Mouse (Mus musculus) liver, embryonic 12.5 days (tissue): ENCODE results near the gene Il19. TPM values are rescaled to one million over a fixed set of nuclear protein-coding genes. Genes with fewer than 3 reads are reported as not detected.

Experiments used
- ATAC-seq: fragments of 200-750 bp; cut with Nextera tagmentation; 2 replicates; pipeline ENCODE4 v1.8.0; 2017; ENCODE audit warnings: moderate number of reproducible peaks, mild to moderate bottlenecking, moderate library complexity
- H3K27ac ChIP-seq: fragments of 300-500 bp; sonication (generic); 2 replicates; pipeline ENCODE4 v1.5.1; 2016; ENCODE audit warnings: mild to moderate bottlenecking
- H3K27me3 ChIP-seq: fragments of 300-500 bp; sonication (generic); replicated peaks from 2 replicates; pipeline ENCODE4 v1.6.1; 2016; ENCODE audit warnings: mild to moderate bottlenecking, moderate library complexity
- H3K36me3 ChIP-seq: fragments of 300-500 bp; sonication (generic); 2 replicates; pipeline ENCODE4 v1.6.1; 2016; ENCODE audit warnings: mild to moderate bottlenecking, moderate library complexity
- H3K4me1 ChIP-seq: fragments of 300-500 bp; sonication (generic); 2 replicates; pipeline ENCODE4 v1.6.1; 2016
- H3K4me2 ChIP-seq: fragments of 300-500 bp; sonication (generic); 2 replicates; pipeline ENCODE4 v1.6.1; 2016; ENCODE audit warnings: mild to moderate bottlenecking, moderate library complexity
- H3K4me3 ChIP-seq: fragments of 300-500 bp; sonication (generic); 2 replicates; pipeline ENCODE4 v1.5.1; 2016; ENCODE audit warnings: mild to moderate bottlenecking, moderate library complexity
- H3K9ac ChIP-seq: fragments of 300-500 bp; sonication (generic); 2 replicates; pipeline ENCODE4 v1.6.1; 2016; ENCODE audit warnings: mild to moderate bottlenecking, moderate library complexity
- H3K9me3 ChIP-seq: fragments of 300-500 bp; sonication (generic); replicated peaks from 2 replicates; pipeline ENCODE4 v1.6.1; 2016; ENCODE audit warnings: mild to moderate bottlenecking, moderate library complexity
- WGBS: fragments of 180-500 bp; shearing (Covaris S2); methylation state at CpG from one replicate; pipeline ENCODE4 v1.1.7; 2016; ENCODE audit not compliant: insufficient replicate concordance; 5-methylcytosine and 5-hydroxymethylcytosine counted together
- polyA plus RNA-seq: library from polyadenylated mRNA; unstranded; fragments of >200 nt; fragmentation: Nextera tagmentation; extraction: Ambion mirVana; gene quantifications from 2 replicates; pipeline ENCODE4 v1.2.1, GENCODE M21; 2016

Il19 gene
- not detected in 2 replicates for polyA plus RNA-seq

DNA sequence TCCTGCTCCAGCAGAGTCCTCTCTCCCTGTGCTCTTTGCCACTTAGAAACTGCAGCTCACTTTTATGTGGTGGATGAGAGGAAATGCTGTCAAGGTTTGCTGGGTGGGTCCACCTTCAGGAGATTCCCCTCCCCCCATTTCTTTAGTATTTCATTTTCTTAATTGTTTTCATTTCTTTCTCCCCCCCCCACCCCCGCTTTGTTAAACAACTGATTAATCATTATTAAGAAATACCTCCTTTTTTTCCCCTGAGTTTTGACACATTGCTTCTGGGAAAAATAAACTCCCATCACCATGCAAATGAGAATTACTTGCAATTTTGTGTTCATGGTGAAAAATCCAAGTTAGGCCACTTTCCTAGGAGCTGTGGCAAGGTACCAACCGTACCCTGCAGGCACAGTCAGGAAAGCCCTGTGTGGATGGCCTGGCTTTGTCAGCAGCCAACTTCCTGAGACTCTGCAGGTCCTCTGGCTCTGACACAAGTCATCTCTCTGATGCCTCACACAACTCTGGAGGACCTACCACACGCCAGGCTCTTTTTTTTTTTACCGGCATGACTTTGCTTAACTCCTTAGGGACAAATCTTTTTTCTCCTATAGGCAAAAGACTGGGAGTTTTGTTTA, at the start of gene Il19:
Gene Il19 (minus strand): TSS at position 51 of the 623 bp plus-strand sequence.
- WGBS: 58% methylated on average over 4 of the region's 4 CpGs

DNA sequence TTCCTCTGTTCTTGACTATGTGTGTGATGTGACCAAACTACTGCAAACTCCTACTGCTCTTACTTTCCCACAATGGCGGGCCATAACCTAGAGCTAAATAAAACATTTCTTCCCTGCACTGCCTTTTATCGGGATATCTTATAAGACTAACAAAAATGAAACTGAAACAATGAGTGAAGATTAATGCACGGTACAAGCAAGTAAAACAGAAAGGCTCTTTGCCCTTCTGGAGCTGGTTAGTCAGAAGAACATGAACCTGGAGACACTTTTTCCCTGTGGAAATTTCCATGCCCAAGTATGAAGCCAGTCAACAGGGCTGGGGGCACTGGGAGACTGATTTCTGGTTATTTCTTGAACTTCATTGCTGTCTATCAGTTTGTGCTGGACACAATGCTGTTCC, 49.4 kb upstream of the Il19 start:
- Histone ChIP-seq H3K4me2 (no peak overlapping the region), H3K27me3 (no peaks in the 10 kb centered on the region), H3K4me3 (no peak overlapping the region), H3K36me3 (no peaks in the 10 kb centered on the region), H3K27ac (no peak overlapping the region), H3K9ac (no peak overlapping the region), H3K9me3 (no peaks in the 10 kb centered on the region), H3K4me1 (no peaks in the 10 kb centered on the region)
- whole genome bisulfite sequencing: 68% methylated on average over 3 of the region's 3 CpGs
- no peak for ATAC-seq

More for the DNA sequence above, at the start of gene Il19:
- no peak within 1 kb of the TSS for H3K4me2 ChIP-seq
- no peak within 1 kb of the TSS for H3K4me3 ChIP-seq
- H3K36me3 ChIP-seq: no peaks in the 10 kb centered on the region
- H3K27ac ChIP-seq: no peak within 1 kb of the TSS
- H3K9me3 ChIP-seq: no peaks in the 10 kb centered on the region
- H3K9ac ChIP-seq: no peak within 1 kb of the TSS
- no peaks in the 10 kb centered on the region for H3K4me1 ChIP-seq
- ATAC-seq: no peak
- H3K27me3 ChIP-seq: no peaks in the 10 kb centered on the region; the same call in 1 of the 2 replicates

DNA sequence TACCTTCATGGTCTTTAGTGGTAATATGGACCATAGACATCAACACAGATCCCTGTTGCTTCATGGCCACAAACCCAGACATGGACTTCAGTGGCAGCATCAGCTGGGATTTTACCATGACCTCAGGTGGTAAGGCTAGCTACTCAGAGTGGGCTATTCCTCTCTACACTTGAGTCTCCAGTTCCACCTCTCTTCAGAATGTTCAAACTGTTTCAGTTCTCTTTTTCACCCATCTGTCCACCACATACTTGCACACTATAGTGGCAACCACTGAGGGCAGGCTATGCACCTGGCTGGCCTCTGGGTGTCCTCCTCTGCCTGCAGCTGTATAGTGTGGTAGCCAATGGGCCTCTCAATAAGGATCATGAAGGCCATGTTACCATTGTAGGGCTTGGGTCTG, 47.5 kb upstream of the Il19 start:
- Histone ChIP-seq H3K4me2 (no peak overlapping the region), H3K9ac (no peak overlapping the region), H3K4me3 (no peak overlapping the region), H3K27me3 (no peaks in the 10 kb centered on the region), H3K4me1 (no peaks in the 10 kb centered on the region), H3K9me3 (no peaks in the 10 kb centered on the region), H3K36me3 (no peaks in the 10 kb centered on the region), H3K27ac (no peak overlapping the region)
- no peak; the same call in 1 of the 2 replicates for ATAC-seq

DNA sequence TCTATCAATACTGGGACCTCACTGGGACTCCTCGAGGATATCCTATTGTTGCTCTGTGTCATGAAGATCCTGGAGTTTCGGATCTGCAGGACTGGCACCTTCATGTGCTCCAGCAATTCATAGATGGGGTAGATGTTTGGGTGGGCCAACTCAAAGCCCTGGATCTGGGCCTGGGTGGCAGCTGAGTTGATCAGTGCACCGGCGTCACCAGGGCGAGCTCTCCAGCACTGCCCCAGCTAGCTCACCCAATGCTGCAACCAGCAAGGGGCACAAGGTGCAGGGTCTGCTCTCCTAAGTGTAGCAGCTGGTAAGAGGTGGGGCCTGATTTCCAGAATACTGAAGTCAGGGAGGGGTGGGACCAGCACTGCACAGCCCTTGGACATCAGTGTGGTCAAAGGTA, 47.1 kb upstream of the Il19 start:
- H3K4me3 ChIP-seq: no peak overlapping the region
- no peak overlapping the region for H3K27ac ChIP-seq
- no peaks in the 10 kb centered on the region for H3K27me3 ChIP-seq
- no peak overlapping the region for H3K9ac ChIP-seq
- H3K4me2 ChIP-seq: no peak overlapping the region
- no peak for ATAC-seq
- no peaks in the 10 kb centered on the region for H3K36me3 ChIP-seq
- WGBS: 69% methylated on average over 5 of the region's 5 CpGs
- no peaks in the 10 kb centered on the region for H3K4me1 ChIP-seq
- H3K9me3 ChIP-seq: no peaks in the 10 kb centered on the region

DNA sequence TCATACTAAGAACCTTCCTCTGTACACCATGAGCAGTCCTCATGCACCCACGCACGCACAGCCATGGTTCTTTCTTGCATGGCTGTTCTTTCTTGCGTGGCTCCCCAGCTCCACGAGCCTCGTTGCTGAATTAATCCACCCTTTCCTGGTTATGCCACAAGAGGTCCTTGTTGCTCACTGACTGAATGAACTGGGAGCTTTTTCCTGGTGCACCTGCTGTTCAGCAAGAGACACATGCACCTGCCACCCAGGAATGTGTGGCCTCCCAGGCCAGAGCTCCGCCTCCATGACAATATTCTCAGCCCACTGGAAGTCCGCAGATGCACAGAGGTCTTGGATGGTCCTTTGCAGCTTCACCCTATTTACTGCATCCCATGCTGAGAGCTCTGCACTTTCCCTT, 44.5 kb upstream of the Il19 start:
- Histone ChIP-seq H3K9ac (no peak overlapping the region), H3K4me2 (no peak overlapping the region), H3K27ac (no peak overlapping the region), H3K27me3 (no peaks in the 10 kb centered on the region), H3K36me3 (no peaks in the 10 kb centered on the region), H3K4me3 (no peak overlapping the region), H3K4me1 (no peaks in the 10 kb centered on the region), H3K9me3 (no peaks in the 10 kb centered on the region)
- WGBS: 56% methylated on average over 7 of the region's 7 CpGs
- ATAC-seq: no peak

DNA sequence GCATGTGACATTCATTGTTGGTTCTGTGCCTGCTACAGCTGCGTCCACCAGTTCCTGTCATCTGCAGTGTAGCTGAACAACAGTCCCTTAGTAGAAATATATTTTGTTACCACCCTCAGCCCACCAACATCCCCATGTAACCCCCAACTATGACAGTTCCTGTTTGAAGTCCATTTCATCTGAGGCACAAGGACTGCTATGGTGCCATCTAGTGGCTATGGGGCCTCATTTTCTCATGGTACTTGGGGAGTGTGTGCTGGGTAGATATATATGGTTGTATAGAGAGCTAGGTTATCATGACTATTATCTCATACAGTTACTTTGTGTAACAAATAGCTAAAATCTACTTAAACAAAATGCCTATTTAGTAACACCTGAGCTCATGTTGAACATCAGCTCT, 39.5 kb upstream of the Il19 start:
- Histone ChIP-seq H3K36me3 (no peaks in the 10 kb centered on the region), H3K4me1 (no peaks in the 10 kb centered on the region), H3K4me3 (no peak overlapping the region), H3K27ac (no peak overlapping the region), H3K27me3 (no peaks in the 10 kb centered on the region), H3K4me2 (no peak overlapping the region), H3K9ac (no peak overlapping the region), H3K9me3 (no peaks in the 10 kb centered on the region)
- 35% methylated on average over 1 of the region's 1 CpGs for WGBS
- ATAC-seq: no peak

DNA sequence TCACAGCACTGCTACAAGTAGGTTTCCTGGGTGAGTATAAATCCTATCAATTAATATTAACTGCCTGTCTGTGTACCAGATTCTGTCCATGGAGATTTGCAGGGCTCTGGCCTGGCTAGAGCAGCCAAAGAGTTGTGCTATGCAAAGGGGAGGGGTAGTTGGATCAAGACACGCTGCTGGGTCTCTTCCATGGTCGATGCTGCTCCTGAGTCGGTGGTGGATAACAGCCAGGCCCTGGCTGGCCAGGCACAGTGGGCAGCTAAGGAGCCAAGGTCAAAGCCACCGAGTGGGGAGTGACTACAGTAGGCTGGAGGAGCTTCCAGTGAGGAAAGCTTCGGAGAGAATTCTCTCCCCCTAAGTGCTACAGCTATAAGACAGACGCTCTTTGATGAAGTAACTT, 24.0 kb upstream of the Il19 start:
- H3K36me3 ChIP-seq: no peaks in the 10 kb centered on the region
- no peaks in the 10 kb centered on the region for H3K4me1 ChIP-seq
- no peaks in the 10 kb centered on the region for H3K9me3 ChIP-seq
- no peak overlapping the region for H3K4me2 ChIP-seq
- H3K27ac ChIP-seq: no peak overlapping the region
- ATAC-seq: no peak
- 53% methylated on average over 6 of the region's 6 CpGs for WGBS
- no peak overlapping the region for H3K9ac ChIP-seq
- H3K4me3 ChIP-seq: no peak overlapping the region
- no peaks in the 10 kb centered on the region for H3K27me3 ChIP-seq

DNA sequence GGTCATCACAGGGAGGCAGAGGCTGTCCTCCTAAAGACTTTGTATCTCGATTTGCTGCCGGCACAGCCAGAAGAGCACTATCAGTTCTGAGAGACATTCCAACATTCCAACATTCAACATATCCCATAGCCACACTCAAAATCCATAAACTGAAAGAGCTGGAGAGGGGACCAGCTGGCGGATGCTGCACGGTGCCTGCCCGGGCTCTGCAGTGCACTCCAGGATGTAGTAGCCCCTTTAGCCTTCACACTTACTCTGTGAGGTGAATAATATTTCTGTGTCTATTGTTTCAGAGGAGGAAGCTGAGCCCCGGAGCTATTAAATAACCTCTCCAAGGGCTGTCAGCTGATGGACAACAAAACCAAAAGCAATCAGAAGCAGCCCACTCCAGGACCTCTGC, 7.0 kb upstream of the Il19 start:
- H3K4me2 ChIP-seq: no peak overlapping the region
- 59% methylated on average over 6 of the region's 6 CpGs for WGBS
- H3K4me1 ChIP-seq: no peaks in the 10 kb centered on the region
- H3K36me3 ChIP-seq: no peaks in the 10 kb centered on the region
- no peaks in the 10 kb centered on the region; the same call in 1 of the 2 replicates for H3K27me3 ChIP-seq
- H3K4me3 ChIP-seq: no peak overlapping the region
- no peaks in the 10 kb centered on the region for H3K9me3 ChIP-seq
- no peak for ATAC-seq
- H3K27ac ChIP-seq: no peak overlapping the region
- no peak overlapping the region for H3K9ac ChIP-seq

DNA sequence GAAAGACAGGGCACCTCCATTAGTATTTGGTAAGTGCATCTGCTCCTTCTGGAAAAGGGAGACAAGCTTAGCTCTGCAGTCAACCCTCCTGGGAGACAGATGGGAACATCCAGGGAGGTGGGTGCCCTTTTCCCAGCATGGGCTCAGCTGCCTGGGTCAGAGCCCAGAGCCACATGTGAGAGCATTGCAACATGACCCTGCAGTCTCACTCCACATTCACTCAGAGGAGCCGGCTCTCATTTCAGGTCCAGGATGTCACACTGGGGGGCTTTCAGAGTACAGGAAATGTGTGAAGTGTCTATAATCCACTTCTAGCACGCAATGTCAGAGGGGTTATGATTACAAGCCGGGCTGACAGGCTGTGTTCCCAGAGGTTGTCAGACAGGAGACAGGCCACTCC, 1.9 kb upstream of the Il19 start:
- no peaks in the 10 kb centered on the region for H3K4me1 ChIP-seq
- ATAC-seq: no peak
- no peak overlapping the region for H3K27ac ChIP-seq
- no peaks in the 10 kb centered on the region for H3K9me3 ChIP-seq
- no peak overlapping the region for H3K4me2 ChIP-seq
- 53% methylated on average over 3 of the region's 3 CpGs for WGBS
- no peaks in the 10 kb centered on the region for H3K36me3 ChIP-seq
- no peak overlapping the region for H3K4me3 ChIP-seq
- no peaks in the 10 kb centered on the region; the same call in 1 of the 2 replicates for H3K27me3 ChIP-seq
- no peak overlapping the region for H3K9ac ChIP-seq

DNA sequence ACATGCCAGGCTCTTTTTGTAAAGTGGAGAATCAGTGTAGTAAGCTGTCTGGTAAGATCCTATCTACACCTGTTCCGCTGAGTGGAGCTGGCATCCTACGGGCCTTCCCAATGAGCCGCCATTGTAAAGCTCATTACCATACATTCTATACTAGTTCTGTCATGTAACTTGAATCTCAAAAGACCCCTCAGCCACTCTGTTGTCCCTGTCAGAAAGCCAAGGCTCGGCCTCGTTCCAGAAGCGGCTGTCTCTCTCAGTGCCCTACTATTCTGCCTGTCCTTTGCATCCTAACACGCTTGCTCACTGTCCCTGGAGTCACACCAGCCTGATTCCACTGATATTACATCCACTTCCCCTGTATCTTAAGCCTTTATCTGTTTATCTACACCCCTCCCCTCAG, 1.7 kb downstream of the Il19 start:
- Histone ChIP-seq H3K36me3 (no peaks in the 10 kb centered on the region), H3K4me1 (no peaks in the 10 kb centered on the region), H3K4me3 (no peak overlapping the region), H3K9me3 (no peaks in the 10 kb centered on the region), H3K9ac (no peak overlapping the region), H3K27me3 (no peaks in the 10 kb centered on the region), H3K4me2 (no peak overlapping the region), H3K27ac (no peak overlapping the region)
- 82% methylated on average over 7 of the region's 7 CpGs for WGBS
- no peak for ATAC-seq

DNA sequence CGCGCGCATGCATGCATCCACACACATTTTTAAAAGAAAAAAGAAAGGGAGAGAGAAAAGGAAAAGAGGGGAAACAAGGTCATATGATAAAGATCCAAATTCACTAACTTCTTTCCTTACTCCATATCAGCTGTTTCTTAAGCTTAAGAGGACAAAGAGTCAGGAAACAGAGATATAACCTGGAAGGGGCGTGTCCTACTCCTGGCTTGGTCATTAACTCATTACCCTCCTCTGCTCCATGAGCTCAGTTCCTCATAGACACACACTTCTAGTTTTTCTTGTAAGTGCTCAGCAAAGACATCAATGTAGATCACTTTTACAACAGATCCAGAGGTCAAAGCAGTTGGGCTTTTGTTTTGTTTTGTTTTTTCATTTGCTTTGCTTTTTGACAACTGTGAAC, 2.7 kb downstream of the Il19 start:
- Histone ChIP-seq H3K9me3 (no peaks in the 10 kb centered on the region), H3K4me2 (no peak overlapping the region), H3K4me3 (no peak overlapping the region), H3K36me3 (no peaks in the 10 kb centered on the region), H3K9ac (no peak overlapping the region), H3K27me3 (no peaks in the 10 kb centered on the region), H3K4me1 (no peaks in the 10 kb centered on the region), H3K27ac (no peak overlapping the region)
- ATAC-seq: no peak
- WGBS: 76% methylated on average over 4 of the region's 4 CpGs

DNA sequence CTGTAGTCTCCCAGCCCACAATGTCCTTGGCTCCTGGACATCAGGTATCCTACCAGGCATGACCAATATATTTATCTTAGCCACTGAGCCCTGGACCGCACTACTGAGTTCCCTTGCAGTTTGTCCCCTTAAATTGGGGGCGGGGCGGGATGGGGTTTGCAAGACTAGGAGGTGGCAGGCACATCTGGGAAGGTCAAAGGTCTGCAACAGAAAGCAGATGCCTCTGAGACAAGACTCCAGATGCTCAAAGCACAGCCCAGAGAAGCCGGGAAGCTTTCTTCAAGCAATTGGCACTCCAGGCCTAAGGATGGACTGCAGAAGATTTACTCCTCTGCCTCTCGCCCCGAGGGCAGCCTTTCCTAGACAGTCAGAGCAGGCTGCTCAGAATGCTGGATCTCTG, 3.6 kb downstream of the Il19 start:
- no peak overlapping the region for H3K27ac ChIP-seq
- H3K27me3 ChIP-seq: no peaks in the 10 kb centered on the region
- no peak overlapping the region for H3K4me2 ChIP-seq
- no peaks in the 10 kb centered on the region for H3K9me3 ChIP-seq
- no peak for ATAC-seq
- H3K9ac ChIP-seq: no peak overlapping the region
- H3K4me3 ChIP-seq: no peak overlapping the region
- H3K36me3 ChIP-seq: no peaks in the 10 kb centered on the region
- H3K4me1 ChIP-seq: no peaks in the 10 kb centered on the region
- WGBS: 63% methylated on average over 6 of the region's 6 CpGs

DNA sequence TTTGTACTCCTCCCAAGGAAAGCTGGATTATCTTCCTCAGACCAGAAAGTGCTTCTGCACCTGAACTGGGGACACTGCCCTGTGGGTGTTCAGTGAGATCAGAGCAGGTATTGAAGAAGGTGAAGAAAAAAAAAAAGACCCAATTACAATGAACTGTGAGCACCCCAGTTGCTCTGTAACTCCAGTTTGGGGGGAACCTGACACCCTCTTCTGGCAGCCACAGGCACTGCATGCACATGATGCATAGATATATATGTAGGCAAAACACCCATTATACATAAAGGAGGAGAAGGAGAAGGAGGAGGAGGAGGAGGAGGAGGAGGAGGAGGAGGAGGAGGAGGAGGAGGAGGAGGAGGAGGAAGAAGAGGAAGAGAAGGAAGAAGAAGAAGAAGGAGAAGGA, 13.4 kb downstream of the Il19 start:
- Histone ChIP-seq H3K9ac (no peak overlapping the region), H3K4me2 (no peak overlapping the region), H3K4me3 (no peak overlapping the region), H3K36me3 (no peaks in the 10 kb centered on the region), H3K9me3 (no peaks in the 10 kb centered on the region), H3K27me3 (no peaks in the 10 kb centered on the region), H3K4me1 (no peaks in the 10 kb centered on the region), H3K27ac (no peak overlapping the region)
- no peak for ATAC-seq
